Mouse (Mus musculus): ENCODE results near the gene Gm10715. TPM values are rescaled to one million over a fixed set of nuclear protein-coding genes. Genes with fewer than 3 reads are reported as not detected.
A peak's percentile ranks its signal among the peaks of the same experiment; 100 is the strongest.
"Not testable (repeated sequence)": the region's sequence is repeated elsewhere in the genome, so short reads cannot be mapped to it uniquely, and the experiment has no call there.

Gene Gm10715
- under 1 TPM in 1 of 4 experiments, not detected in 3; 0.52 TPM for total RNA-seq (2022)

DNA sequence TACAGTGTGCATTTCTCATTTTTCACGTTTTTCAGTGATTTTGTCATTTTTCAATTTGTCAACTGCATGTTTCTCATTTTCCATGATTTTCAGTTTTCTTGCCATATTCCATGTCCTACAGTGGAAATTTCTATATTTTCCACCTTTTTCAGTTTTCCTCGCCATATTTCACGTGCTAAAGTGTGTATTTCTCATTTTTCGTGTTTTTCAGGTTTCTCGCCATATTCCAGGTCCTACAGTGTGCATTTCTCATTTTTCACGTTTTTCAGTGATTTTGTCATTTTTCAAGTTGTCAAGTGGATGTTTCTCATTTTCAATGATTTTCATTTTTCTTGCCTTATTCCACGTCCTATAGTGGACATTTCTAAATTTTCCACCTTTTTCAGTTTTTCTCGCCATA, at the start of gene Gm10715:
Gene Gm10715, plus strand, starts transcription at position 301 of the 400 bp plus-strand sequence.
- DNase-seq (ENCODE audit: low spot score in 2 of 2), result not testable (repeated sequence)

DNA sequence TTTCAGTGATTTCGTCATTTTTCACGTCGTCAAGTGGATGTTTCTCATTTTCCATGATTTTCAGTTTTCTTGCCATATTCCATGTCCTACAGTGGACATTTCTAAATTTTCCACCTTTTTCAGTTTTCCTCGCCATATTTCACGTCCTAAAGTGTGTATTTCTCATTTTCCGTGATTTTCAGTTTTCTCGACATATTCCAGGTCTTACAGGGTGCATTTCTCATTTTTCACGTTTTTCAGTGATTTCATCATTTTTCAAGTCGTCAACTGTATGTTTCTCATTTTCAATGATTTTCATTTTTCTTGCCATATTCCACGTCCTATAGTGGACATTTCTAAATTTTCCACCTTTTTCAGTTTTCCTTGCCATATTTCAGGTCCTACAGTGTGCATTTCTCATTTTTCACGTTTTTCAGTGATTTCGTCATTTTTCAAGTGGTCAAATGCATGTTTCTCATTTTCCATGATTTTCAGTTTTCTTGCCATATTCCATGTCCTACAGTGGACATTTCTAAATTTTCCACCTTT, 36.2 kb upstream of the Gm10715 start, which contains the start of gene Gm10722:
Gene Gm10722, plus strand, starts transcription at position 478 of the 528 bp plus-strand sequence.
- DNase-seq (ENCODE audit: low spot score in 2 of 2), result peak; percentile 2 to 7

DNA sequence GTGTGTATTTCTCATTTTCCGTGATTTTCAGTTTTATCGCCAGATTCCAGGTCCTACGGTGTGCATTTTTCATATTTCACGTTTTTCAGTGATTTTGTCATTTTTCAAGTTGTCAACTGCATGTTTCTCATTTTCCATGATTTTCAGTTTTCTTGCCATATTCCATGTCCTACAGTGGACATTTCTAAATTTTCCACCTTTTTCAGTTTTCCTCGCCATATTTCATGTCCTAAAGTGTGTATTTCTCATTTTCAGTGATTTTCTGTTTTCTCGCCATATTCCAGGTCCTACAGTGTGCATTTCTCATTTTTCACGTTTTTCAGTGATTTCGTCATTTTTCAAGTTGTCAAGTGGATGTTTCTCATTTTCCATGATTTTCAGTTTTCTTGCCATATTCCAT, 35.7 kb upstream of the Gm10715 start:
- peak; percentile 7 to 14 for DNase-seq (ENCODE audit: low spot score in 2 of 2)

DNA sequence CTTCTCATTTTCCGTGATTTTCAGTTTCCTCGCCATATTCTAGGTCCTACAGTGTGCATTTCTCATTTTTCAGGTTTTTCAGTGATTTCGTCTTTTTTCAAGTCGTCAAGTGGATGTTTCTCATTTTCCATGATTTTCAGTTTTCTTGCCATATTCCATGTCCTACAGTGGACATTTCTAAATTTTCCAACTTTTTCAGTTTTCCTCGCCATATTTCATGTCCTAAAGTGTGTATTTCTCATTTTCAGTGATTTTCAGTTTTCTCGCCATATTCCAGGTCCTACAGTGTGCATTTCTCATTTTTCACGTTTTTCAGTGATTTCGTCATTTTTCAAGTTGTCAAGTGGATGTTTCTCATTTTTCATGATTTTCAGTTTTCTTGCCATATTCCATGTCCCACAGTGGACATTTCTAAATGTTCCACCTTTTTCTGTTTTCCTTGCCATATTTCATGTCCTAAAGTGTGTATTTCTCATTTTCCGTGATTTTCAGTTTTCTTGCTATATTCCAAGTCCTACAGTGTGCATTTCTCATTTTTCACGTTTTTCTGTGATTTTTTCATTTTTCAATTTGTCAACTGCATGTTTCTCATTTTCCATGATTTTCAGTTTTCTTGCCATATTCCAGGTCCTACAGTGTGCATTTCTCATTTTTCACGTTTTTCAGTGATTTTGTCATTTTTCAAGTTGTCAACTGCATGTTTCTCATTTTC, 34.6 kb upstream of the Gm10715 start:
- peak; percentile 97 to 99 for DNase-seq (ENCODE audit: low spot score in 2 of 2)

DNA sequence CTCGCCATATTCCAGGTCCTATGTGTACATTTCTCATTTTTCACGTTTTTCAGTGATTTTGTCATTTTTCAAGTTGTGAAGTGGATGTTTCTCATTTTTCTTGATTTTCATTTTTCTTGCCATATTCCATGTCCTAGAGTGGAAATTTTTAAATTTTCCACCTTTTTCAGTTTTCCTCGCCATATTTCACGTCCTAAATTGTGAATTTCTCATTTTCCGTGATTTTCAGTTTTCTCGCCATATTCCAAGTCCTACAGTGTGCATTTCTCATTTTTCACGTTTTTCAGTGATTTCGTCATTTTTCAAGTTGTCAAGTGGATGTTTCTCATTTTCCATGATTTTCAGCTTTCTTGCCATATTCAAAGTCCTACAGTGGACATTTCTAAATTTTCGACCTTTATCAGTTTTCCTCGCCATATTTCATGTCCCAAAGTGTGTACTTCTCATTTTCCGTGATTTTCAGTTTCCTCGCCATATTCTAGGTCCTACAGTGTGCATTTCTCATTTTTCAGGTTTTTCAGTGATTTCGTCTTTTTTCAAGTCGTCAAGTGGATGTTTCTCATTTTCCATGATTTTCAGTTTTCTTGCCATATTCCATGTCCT, 33.8 kb upstream of the Gm10715 start, which contains the start of gene Gm11168:
Gene Gm11168, plus strand, starts transcription at position 553 of the 603 bp plus-strand sequence.
- DNase-seq (ENCODE audit: low spot score in 2 of 2), result not testable (repeated sequence)

DNA sequence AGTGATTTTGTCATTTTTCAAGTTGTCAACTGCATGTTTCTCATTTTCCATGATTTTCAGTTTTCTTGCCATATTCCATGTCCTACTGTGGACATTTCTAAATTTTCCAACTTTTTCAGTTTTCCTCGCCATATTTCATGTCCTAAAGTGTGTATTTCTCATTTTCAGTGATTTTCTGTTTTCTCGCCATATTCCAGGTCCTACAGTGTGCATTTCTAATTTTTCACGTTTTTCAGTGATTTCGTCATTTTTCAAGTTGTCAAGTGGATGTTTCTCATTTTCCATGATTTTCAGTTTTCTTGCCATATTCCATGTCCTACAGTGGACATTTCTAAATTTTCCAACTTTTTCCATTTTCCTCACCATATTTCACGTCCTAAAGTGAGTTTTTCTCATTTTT, 30.5 kb upstream of the Gm10715 start:
- not testable (repeated sequence) for DNase-seq (ENCODE audit: low spot score in 2 of 2)

DNA sequence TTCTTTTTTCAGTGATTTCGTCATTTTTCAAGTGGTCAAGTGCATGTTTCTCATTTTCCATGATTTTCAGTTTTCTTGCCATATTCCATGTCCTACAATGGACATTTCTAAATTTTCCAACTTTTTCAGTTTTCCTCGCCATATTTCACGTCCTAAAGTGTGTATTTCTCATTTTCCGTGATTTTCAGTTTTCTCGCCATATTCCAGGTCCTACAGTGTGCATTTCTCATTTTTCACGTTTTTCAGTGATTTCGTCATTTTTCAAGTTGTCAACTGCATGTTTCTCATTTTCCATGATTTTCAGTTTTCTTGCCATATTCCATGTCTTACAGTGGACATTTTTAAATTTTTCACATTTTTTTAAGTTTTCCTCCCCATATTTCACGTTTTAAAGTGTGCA, 30.0 kb upstream of the Gm10715 start:
- peak; percentile 98 to 99 for DNase-seq (ENCODE audit: low spot score in 2 of 2)

DNA sequence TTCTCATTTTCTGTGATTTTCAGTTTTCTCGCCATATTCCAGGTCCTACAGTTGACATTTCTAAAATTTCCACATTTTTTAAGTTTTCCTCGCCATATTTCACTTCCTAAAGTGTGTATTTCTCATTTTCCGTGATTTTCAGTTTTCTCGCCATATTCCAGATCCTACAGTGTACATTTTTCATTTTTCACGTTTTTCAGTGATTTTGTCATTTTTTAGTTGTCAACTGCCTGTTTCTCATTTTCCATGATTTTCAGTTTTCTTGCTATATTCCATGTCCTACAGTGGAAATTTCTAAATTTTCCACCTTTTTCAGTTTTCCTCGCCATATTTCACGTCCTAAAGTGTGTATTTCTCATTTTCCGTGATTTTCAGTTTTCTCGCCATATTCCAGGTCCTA, 29.4 kb upstream of the Gm10715 start:
- not testable (repeated sequence) for DNase-seq (ENCODE audit: low spot score in 2 of 2)

DNA sequence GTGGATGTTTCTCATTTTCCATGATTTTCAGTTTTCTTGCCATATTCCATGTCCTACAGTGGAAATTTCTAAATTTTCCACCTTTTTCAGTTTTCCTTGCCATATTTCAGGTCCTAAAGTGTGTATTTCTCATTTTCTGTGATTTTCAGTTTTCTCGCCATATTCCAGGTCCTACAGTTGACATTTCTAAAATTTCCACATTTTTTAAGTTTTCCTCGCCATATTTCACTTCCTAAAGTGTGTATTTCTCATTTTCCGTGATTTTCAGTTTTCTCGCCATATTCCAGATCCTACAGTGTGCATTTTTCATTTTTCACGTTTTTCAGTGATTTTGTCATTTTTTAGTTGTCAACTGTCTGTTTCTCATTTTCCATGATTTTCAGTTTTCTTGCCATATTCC, 27.3 kb upstream of the Gm10715 start:
- not testable (repeated sequence) for DNase-seq (ENCODE audit: low spot score in 2 of 2)

DNA sequence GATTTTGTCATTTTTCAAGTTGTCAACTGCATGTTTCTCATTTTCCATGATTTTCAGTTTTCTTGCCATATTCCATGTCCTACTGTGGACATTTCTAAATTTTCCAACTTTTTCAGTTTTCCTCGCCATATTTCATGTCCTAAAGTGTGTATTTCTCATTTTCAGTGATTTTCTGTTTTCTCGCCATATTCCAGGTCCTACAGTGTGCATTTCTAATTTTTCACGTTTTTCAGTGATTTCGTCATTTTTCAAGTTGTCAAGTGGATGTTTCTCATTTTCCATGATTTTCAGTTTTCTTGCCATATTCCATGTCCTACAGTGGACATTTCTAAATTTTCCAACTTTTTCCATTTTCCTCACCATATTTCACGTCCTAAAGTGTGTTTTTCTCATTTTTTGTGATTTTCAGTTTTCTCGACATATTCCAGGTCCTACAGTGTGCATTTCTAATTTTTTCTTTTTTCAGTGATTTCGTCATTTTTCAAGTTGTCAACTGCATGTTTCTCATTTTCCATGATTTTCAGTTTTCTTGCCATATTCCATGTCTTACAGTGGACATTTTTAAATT, 24.5 kb upstream of the Gm10715 start:
- not testable (repeated sequence) for DNase-seq (ENCODE audit: low spot score in 2 of 2)

DNA sequence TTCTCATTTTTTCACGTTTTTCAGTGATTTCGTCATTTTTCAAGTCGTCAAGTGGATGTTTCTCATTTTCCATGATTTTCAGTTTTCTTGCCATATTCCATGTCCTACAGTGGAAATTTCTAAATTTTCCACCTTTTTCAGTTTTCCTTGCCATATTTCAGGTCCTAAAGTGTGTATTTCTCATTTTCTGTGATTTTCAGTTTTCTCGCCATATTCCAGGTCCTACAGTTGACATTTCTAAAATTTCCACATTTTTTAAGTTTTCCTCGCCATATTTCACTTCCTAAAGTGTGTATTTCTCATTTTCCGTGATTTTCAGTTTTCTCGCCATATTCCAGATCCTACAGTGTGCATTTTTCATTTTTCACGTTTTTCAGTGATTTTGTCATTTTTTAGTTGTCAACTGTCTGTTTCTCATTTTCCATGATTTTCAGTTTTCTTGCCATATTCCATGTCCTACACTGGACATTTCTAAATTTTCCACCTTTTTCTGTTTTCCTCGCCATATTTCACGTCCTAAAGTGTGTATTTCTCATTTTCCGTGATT, 23.9 kb upstream of the Gm10715 start, which contains the start of gene Gm10721:
Gene Gm10721, plus strand, starts transcription at position 408 of the 547 bp plus-strand sequence.
- not testable (repeated sequence) for DNase-seq (ENCODE audit: low spot score in 2 of 2)

DNA sequence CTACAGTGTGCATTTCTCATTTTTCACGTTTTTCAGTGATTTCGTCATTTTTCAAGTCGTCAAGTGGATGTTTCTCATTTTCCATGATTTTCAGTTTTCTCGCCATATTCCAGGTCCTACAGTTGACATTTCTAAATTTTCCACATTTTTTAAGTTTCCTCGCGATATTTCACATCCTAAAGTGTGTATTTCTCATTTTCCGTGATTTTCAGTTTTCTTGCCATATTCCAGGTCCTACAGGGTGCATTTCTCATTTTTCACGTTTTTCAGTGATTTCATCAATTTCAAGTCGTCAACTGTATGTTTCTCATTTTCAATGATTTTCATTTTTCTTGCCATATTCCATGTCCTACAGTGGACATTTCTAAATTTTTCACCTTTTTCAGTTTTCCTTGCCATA, 21.3 kb upstream of the Gm10715 start, which contains the start of gene Gm10720:
Gene Gm10720, plus strand, starts transcription at position 301 of the 400 bp plus-strand sequence.
- not testable (repeated sequence) for DNase-seq (ENCODE audit: low spot score in 2 of 2)

DNA sequence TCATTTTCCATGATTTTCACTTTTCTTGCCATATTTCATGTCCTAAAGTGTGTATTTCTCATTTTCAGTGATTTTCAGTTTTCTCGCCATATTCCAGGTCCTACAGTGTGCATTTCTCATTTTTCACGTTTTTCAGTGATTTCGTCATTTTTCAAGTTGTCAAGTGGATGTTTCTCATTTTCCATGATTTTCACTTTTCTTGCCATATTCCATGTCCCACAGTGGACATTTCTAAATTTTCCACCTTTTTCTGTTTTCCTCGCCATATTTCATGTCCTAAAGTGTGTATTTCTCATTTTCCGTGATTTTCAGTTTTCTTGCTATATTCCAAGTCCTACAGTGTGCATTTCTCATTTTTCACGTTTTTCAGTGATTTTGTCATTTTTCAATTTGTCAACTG, 20.8 kb upstream of the Gm10715 start:
- not testable (repeated sequence) for DNase-seq (ENCODE audit: low spot score in 2 of 2)

DNA sequence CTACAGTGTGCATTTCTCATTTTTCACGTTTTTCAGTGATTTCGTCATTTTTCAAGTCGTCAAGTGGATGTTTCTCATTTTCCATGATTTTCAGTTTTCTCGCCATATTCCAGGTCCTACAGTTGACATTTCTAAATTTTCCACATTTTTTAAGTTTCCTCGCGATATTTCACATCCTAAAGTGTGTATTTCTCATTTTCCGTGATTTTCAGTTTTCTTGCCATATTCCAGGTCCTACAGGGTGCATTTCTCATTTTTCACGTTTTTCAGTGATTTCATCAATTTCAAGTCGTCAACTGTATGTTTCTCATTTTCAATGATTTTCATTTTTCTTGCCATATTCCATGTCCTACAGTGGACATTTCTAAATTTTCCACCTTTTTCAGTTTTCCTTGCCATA, 19.6 kb upstream of the Gm10715 start, which contains the start of gene Gm10719:
Gene Gm10719, plus strand, starts transcription at position 301 of the 400 bp plus-strand sequence.
- not testable (repeated sequence) for DNase-seq (ENCODE audit: low spot score in 2 of 2)

DNA sequence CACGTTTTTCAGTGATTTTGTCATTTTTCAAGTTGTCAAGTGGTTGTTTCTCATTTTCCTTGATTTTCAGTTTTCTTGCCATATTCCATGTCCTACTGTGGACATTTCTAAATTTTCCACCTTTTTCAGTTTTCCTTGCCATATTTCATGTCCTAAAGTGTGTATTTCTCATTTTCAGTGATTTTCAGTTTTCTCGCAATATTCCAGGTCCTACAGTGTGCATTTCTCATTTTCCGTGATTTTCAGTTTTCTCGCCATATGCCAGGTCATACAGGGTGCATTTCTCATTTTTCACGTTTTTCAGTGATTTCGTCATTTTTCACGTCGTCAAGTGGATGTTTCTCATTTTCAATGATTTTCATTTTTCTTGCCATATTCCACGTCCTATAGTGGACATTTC, 17.7 kb upstream of the Gm10715 start:
- DNase-seq (ENCODE audit: low spot score in 2 of 2), result peak in 1 of 2 experiments; percentile 98

DNA sequence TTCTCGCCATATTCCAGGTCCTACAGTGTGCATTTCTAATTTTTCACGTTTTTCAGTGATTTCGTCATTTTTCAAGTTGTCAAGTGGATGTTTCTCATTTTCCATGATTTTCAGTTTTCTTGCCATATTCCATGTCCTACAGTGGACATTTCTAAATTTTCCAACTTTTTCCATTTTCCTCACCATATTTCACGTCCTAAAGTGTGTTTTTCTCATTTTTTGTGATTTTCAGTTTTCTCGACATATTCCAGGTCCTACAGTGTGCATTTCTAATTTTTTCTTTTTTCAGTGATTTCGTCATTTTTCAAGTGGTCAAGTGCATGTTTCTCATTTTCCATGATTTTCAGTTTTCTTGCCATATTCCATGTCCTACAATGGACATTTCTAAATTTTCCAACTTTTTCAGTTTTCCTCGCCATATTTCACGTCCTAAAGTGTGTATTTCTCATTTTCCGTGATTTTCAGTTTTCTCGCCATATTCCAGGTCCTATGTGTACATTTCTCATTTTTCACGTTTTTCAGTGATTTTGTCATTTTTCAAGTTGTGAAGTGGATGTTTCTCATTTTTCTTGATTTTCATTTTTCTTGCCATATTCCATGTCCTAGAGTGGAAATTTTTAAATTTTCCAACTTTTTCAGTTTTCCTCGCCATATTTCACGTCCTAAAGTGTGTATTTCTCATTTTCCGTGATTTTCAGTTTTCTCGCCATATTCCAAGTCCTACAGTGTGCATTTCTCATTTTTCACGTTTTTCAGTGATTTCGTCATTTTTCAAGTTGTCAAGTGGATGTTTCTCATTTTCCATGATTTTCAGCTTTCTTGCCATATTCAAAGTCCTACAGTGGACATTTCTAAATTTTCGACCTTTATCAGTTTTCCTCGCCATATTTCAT, 16.6 kb upstream of the Gm10715 start:
- peak; percentile 35 to 62 for DNase-seq (ENCODE audit: low spot score in 2 of 2)

DNA sequence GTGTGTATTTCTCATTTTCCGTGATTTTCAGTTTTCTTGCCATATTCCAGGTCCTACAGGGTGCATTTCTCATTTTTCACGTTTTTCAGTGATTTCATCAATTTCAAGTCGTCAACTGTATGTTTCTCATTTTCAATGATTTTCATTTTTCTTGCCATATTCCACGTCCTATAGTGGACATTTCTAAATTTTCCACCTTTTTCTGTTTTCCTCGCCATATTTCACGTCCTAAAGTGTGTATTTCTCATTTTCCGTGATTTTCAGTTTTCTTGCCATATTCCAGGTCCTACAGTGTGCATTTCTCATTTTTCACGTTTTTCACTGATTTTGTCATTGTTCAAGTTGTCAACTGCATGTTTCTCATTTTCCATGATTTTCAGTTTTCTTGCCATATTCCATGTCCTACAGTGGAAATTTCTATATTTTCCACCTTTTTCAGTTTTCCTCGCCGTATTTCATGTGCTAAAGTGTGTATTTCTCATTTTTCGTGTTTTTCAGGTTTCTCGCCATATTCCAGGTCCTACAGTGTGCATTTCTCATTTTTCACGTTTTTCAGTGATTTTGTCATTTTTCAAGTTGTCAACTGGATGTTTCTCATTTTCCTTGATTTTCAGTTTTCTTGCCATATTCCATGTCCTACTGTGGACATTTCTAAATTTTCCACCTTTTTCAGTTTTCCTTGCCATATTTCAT, 14.2 kb upstream of the Gm10715 start:
- peak; percentile 67 to 80 for DNase-seq (ENCODE audit: low spot score in 2 of 2)

DNA sequence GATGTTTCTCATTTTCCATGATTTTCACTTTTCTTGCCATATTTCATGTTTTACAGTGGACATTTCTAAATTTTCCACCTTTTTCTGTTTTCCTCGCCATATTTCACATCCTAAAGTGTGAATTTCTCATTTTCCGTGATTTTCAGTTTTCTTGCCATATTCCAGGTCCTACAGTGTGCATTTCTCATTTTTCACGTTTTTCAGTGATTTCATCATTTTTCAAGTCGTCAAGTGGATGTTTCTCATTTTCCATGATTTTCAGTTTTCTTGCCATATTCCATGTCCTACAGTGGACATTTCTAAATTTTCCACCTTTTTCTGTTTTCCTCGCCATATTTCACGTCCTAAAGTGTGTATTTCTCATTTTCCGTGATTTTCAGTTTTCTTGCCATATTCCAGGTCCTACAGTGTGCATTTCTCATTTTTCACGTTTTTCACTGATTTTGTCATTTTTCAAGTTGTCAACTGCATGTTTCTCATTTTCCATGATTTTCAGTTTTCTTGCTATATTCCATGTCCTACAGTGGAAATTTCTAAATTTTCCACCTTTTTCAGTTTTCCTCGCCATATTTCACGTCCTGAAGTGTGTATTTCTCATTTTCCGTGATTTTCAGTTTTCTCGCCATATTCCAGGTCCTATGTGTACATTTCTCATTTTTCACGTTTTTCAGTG, 13.2 kb upstream of the Gm10715 start, which contains the start of gene Gm10718:
Gene Gm10718, plus strand, starts transcription at position 236 of the 673 bp plus-strand sequence.
- peak; percentile 20 to 37 for DNase-seq (ENCODE audit: low spot score in 2 of 2)
